Mouse (Mus musculus) myocyte (in vitro differentiated cells): ENCODE results near the gene Slc39a11. TPM values are rescaled to one million over a fixed set of nuclear protein-coding genes. Genes with fewer than 3 reads are reported as not detected.
A peak's percentile ranks its signal among the peaks of the same experiment; 100 is the strongest.

Experiments
- H3K27me3 ChIP-seq: one replicate; pipeline ENCODE4 v1.6.1; 2011; ENCODE audit not compliant: control insufficient read depth, insufficient read depth, insufficient read length
- H3K36me3 ChIP-seq: one replicate; pipeline ENCODE4 v1.6.1; 2011; ENCODE audit not compliant: control insufficient read depth, insufficient read depth
- H3K4me2 ChIP-seq: one replicate; pipeline ENCODE4 v1.6.1; 2011; ENCODE audit warnings: low read depth, control low read depth
- H3K4me3 ChIP-seq: one replicate; pipeline ENCODE4 v1.5.1; 2011; ENCODE audit warnings: mild to moderate bottlenecking, control low read depth, moderate library complexity
- H3K79me2 ChIP-seq: one replicate; pipeline ENCODE4 v1.6.1; 2011; ENCODE audit not compliant: control insufficient read depth, insufficient read depth
- H3ac ChIP-seq: one replicate; pipeline ENCODE4 v1.6.1; 2011; ENCODE audit not compliant: control insufficient read depth, insufficient read length
- CEBPB ChIP-seq: IDR thresholded peaks from 2 replicates; pipeline ENCODE4 v1.6.1; 2011; ENCODE audit warnings: mild to moderate bottlenecking, moderate library complexity; ENCODE audit not compliant: poor library complexity, insufficient read depth, severe bottlenecking
- E2F4 ChIP-seq: IDR thresholded peaks from one replicate; pipeline ENCODE4 v1.6.1; 2011; ENCODE audit warnings: mild to moderate bottlenecking, control low read depth, moderate library complexity; ENCODE audit not compliant: insufficient read depth
- MAX ChIP-seq: IDR thresholded peaks from one replicate; pipeline ENCODE4 v1.6.1; 2011; ENCODE audit warnings: low read depth, mild to moderate bottlenecking, control low read depth
- MYOD1 ChIP-seq, 3 experiments: IDR thresholded peaks; one replicate each; pipeline ENCODE4 v1.6.1; 2011; ENCODE audit warnings: control low read depth in 2 of 3, low read depth in 2 of 3, mild to moderate bottlenecking in 2 of 3, moderate library complexity in 1 of 3; ENCODE audit not compliant: insufficient read length in 2 of 3, control insufficient read depth in 1 of 3
- MYOG ChIP-seq, 3 experiments: IDR thresholded peaks; one replicate each; pipeline ENCODE4 v1.6.1; 2011; ENCODE audit warnings: control low read depth in 2 of 3, low read depth in 2 of 3, mild to moderate bottlenecking in 2 of 3; ENCODE audit not compliant: insufficient read length in 2 of 3, control insufficient read depth in 1 of 3, insufficient read depth in 1 of 3
- POLR2A ChIP-seq: IDR thresholded peaks from one replicate; pipeline ENCODE4 v1.6.1; 2011; ENCODE audit warnings: low read depth, mild to moderate bottlenecking, control low read depth, moderate library complexity; ENCODE audit not compliant: insufficient read length
- POLR2AphosphoS2 ChIP-seq: IDR thresholded peaks from one replicate; pipeline ENCODE4 v1.6.1; 2011; ENCODE audit warnings: low read depth, control low read depth; ENCODE audit not compliant: insufficient read length
- REST ChIP-seq: IDR thresholded peaks from one replicate; pipeline ENCODE4 v1.6.1; 2011; ENCODE audit warnings: mild to moderate bottlenecking, control low read depth, moderate library complexity; ENCODE audit not compliant: insufficient read depth, insufficient read length
- SRF ChIP-seq: IDR thresholded peaks from one replicate; pipeline ENCODE4 v1.6.1; 2011; ENCODE audit warnings: low read depth; ENCODE audit not compliant: control insufficient read depth, insufficient read length
- TCF12 ChIP-seq: IDR thresholded peaks from one replicate; pipeline ENCODE4 v1.6.1; 2011; ENCODE audit warnings: mild to moderate bottlenecking, control low read depth; ENCODE audit not compliant: poor library complexity, insufficient read depth, severe bottlenecking
- TCF3 ChIP-seq: IDR thresholded peaks from one replicate; pipeline ENCODE4 v1.6.1; 2011; ENCODE audit warnings: low read depth, control low read depth; ENCODE audit not compliant: insufficient read length
- USF1 ChIP-seq: IDR thresholded peaks from one replicate; pipeline ENCODE4 v1.6.1; 2011; ENCODE audit warnings: low read depth, mild to moderate bottlenecking, control low read depth, moderate library complexity
- polyA plus RNA-seq: library from polyadenylated mRNA; unstranded; fragments of >200 nt; fragmentation: generic; extraction: Trizol; gene quantifications from one replicate; pipeline ENCODE4 v1.2.1, GENCODE M21; 2012; ENCODE audit warnings: missing spikeins

The Slc39a11 gene
- polyA plus RNA-seq, 1 experiment = 15.7 TPM

DNA sequence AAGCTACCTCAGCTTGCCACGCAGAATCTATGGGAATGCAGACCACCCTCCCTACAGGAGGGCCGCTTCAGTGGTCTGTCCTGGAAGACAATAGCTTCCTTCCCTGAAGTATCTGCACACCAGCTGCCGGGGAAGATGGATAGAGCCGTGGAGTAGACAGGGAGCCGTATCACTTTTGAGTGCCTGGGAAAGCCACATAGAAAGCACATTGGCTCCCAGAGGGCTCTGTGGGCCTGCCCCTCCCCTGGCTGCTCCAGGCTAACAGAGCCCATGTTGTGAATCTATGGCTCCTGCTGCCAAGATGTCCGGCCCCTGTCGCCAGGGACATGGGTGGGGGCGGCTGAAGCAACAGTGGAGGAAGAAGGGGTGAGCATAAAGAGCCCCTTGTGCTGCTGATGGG is 355.4 kb downstream of the Slc39a11 start:
- no peak overlapping the region for H3K4me3 ChIP-seq
- H3K4me2 ChIP-seq = no peak overlapping the region
- no peaks in the 10 kb centered on the region for H3K36me3 ChIP-seq
- H3K27me3 ChIP-seq = no peaks in the 10 kb centered on the region
- TF ChIP-seq POLR2A (no peak), TCF12 (no peak), E2F4 (no peak), MYOG (IDR thresholded peaks at IDR 0.05; ENCODE audit: control insufficient read depth in 1 of 3, insufficient read depth in 1 of 3, insufficient read length in 2 of 3, low read depth in 2 of 3) (no peak), MAX (no peak), SRF (no peak), USF1 (no peak), POLR2AphosphoS2 (no peak), CEBPB (no peak), TCF3 (no peak), REST (no peak), MYOD1 (IDR thresholded peaks at IDR 0.05; ENCODE audit: control insufficient read depth in 1 of 3, insufficient read length in 2 of 3, low read depth in 2 of 3) (no peak)
- no peak overlapping the region for H3ac ChIP-seq
- no peaks in the 10 kb centered on the region for H3K79me2 ChIP-seq

DNA sequence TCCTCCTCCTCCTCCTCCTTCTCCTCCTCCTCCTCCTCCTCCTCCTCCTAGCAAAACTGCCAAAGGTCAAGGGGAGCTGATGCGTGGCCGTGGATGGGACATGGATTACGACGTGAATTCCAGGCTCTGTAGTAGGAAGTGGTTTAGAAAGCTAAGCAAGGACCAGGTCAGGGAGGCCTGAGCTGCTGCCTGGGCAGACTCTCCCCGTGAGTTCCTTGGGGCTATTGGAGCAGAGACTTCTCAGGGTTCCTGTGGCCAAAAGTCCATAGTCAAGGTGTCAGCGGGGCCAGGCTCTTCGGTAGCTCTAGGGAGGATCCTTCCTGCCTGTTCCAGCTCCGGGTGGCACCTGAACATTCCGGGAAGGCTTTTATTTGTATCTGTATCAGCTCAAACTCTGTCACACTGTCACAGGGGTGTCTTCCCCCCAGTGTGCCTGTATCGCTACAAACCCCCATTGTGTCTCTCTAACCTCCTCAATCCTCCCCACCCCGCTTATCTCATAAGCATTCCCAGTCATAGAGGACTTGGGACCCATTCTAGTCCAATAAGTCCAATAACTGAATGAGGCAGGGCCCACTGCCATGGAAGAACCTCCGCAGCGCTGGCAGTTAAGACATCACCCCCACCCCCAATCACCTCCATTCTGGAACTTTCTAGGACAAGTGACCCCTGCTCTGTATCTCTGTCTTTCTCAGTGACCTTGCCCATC is 356.8 kb downstream of the Slc39a11 start:
- Histone ChIP-seq H3K27me3 (no peaks in the 10 kb centered on the region), H3ac (no peak overlapping the region), H3K4me3 (no peak overlapping the region), H3K79me2 (no peaks in the 10 kb centered on the region), H3K36me3 (no peaks in the 10 kb centered on the region), H3K4me2 (no peak overlapping the region)
- TF ChIP-seq POLR2AphosphoS2 = no peak
- TF ChIP-seq MYOD1 (IDR thresholded peaks at IDR 0.05; ENCODE audit: control insufficient read depth in 1 of 3, insufficient read length in 2 of 3, low read depth in 2 of 3) = no peak
- TF ChIP-seq SRF = no peak
- TF ChIP-seq USF1 = no peak
- TF ChIP-seq CEBPB = no peak
- TF ChIP-seq E2F4 = no peak
- TF ChIP-seq TCF3 = no peak
- no peak for TF ChIP-seq POLR2A
- no peak for TF ChIP-seq MAX
- no peak for TF ChIP-seq REST
- TF ChIP-seq MYOG (IDR thresholded peaks at IDR 0.05; ENCODE audit: control insufficient read depth in 1 of 3, insufficient read depth in 1 of 3, insufficient read length in 2 of 3, low read depth in 2 of 3) = no peak
- no peak for TF ChIP-seq TCF12

DNA sequence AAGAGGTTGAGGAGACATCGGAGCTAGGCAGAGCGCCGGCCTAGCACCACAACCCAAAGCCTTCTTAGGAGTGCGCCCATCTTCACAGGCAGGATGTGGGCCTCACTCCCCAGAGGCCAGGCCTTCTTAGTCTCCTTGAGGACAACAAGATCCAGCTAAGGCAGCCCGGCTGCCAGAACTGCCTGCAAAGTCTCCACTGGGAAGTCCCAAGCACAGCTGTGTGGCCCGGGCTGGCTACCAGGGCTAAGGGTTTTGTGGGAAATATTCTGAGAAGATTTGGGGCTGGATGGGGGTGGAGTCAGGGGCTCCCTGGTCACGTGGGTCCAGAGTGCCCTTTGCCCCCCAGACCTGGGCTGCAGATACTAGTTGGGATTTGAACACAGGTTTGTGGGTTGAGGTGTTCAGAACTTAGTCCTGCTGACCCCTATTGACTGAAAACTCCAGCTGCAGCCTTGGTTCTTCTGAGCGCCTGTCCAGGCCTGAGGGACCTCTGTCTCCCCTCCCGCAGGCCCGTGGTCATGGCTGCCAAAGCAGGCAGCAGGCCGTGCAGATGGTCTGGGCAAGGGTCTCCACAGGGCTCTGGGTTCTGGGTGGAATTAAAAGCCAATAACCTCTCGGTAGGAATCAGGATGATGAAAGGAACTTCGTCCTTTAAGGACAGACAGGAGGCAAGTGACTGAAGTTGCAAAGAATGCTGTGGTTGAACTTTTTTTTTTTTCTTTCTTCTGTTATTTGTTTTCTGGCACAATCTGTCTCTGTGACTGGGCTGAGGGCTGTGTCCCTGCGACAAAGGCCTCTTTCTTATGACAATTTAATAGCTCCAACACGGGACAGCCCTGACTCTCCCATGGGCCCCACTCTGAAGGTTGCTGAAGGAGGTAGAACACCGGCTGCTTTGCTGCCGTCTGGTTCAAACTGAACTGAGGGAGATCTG is 357.8 kb downstream of the Slc39a11 start:
- H3K79me2 ChIP-seq = no peaks in the 10 kb centered on the region
- no peak overlapping the region for H3K4me3 ChIP-seq
- no peaks in the 10 kb centered on the region for H3K27me3 ChIP-seq
- no peak overlapping the region for H3ac ChIP-seq
- H3K4me2 ChIP-seq = peak overlapping the region; percentile 24
- no peaks in the 10 kb centered on the region for H3K36me3 ChIP-seq
- TF ChIP-seq REST = no peak
- TF ChIP-seq POLR2AphosphoS2 = no peak
- TF ChIP-seq SRF = no peak
- no peak for TF ChIP-seq MYOG (IDR thresholded peaks at IDR 0.05; ENCODE audit: control insufficient read depth in 1 of 3, insufficient read depth in 1 of 3, insufficient read length in 2 of 3, low read depth in 2 of 3)
- no peak for TF ChIP-seq CEBPB
- TF ChIP-seq POLR2A = no peak
- TF ChIP-seq E2F4 = no peak

DNA sequence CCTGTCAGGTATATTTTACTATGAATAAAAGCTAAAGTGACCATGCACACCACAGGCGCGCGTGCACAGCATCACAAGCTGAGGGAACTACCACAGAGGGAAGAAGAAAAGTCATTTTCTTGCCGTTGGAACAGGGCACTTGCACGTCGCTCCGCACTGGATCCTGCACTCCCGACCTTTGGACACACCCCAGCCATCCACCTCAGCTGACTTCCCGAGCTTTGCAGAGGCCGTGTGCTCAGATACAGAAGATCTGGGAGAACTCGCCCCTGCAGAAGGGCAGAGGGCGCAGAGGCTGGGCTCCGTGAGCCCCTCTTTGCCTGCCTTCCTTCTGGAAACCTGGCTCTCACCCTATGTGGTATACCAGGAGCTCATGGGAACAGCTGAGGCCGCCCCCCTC is 359.0 kb downstream of the Slc39a11 start:
- no peak overlapping the region for H3K4me2 ChIP-seq
- no peaks in the 10 kb centered on the region for H3K27me3 ChIP-seq
- H3K36me3 ChIP-seq = no peaks in the 10 kb centered on the region
- H3K4me3 ChIP-seq = no peak overlapping the region
- no peaks in the 10 kb centered on the region for H3K79me2 ChIP-seq
- H3ac ChIP-seq = no peak overlapping the region
- no peak for TF ChIP-seq MYOG (IDR thresholded peaks at IDR 0.05; ENCODE audit: control insufficient read depth in 1 of 3, insufficient read depth in 1 of 3, insufficient read length in 2 of 3, low read depth in 2 of 3)
- TF ChIP-seq USF1 = no peak
- no peak for TF ChIP-seq REST
- no peak for TF ChIP-seq E2F4
- TF ChIP-seq CEBPB = no peak
- TF ChIP-seq TCF12 = no peak
- TF ChIP-seq MYOD1 (IDR thresholded peaks at IDR 0.05; ENCODE audit: control insufficient read depth in 1 of 3, insufficient read length in 2 of 3, low read depth in 2 of 3) = no peak
- TF ChIP-seq SRF = no peak
- TF ChIP-seq POLR2A = no peak
- TF ChIP-seq POLR2AphosphoS2 = no peak
- no peak for TF ChIP-seq TCF3
- no peak for TF ChIP-seq MAX
